Mouse (Mus musculus): ENCODE measurements around the gene Gabbr2. TPM values are rescaled to one million over a fixed set of nuclear protein-coding genes. Genes with fewer than 3 reads are reported as not detected.

The Gabbr2 gene
- polyA plus RNA-seq, 1 experiment from 2014 or later = 0.11 TPM

- no peaks in the 10 kb centered on the region for H3K36me3 ChIP-seq (ENCODE audit: control insufficient read depth, insufficient read depth)
- 66% methylated on average over 7 of the region's 7 CpGs for WGBS (ENCODE audit: insufficient replicate concordance)
- no peaks in the 10 kb centered on the region for H3K9me3 ChIP-seq (replicated peaks; ENCODE audit: control insufficient read depth, low read length)
- no peak overlapping the region for H3K9ac ChIP-seq (ENCODE audit: low read depth, low read length)
- no peak overlapping the region for H3K4me2 ChIP-seq (ENCODE audit: low read depth, low read length)
- no peak overlapping the region for H3K4me3 ChIP-seq (ENCODE audit: low read depth, low read length)
- H3K27ac ChIP-seq (ENCODE audit: low read length) = no peak overlapping the region
- H3K4me1 ChIP-seq (ENCODE audit: control insufficient read depth, low read depth, low read length) = peaks cover 17% of the 10 kb centered on the region
- H3K27me3 ChIP-seq (ENCODE audit: control insufficient read depth, insufficient read depth, low read depth, low read length) = no peaks in the 10 kb centered on the region
- ATAC-seq (ENCODE audit: low read depth) = no peak
These were observed 154.3 kb downstream of the Gabbr2 start for GRCm38 (mm10) chr4:46837362-46837761.

GRCm38 (mm10) chr4:46836065-46836464 is 155.6 kb downstream of the Gabbr2 start:
- no peaks in the 10 kb centered on the region for H3K9me3 ChIP-seq (replicated peaks; ENCODE audit: control insufficient read depth, low read length)
- H3K36me3 ChIP-seq (ENCODE audit: control insufficient read depth, insufficient read depth) = no peaks in the 10 kb centered on the region
- H3K27me3 ChIP-seq (ENCODE audit: control insufficient read depth, insufficient read depth, low read depth, low read length) = no peaks in the 10 kb centered on the region
- H3K27ac ChIP-seq (ENCODE audit: low read length) = 0 out of 2 replicates have a peak overlapping the region, but pooled peaks have one; percentile 60
- H3K9ac ChIP-seq (ENCODE audit: low read depth, low read length) = 0 out of 2 replicates have a peak overlapping the region, but pooled peaks have one; percentile 1
- H3K4me3 ChIP-seq (ENCODE audit: low read depth, low read length) = no peak overlapping the region
- 38% methylated on average over 18 of the region's 18 CpGs for WGBS (ENCODE audit: insufficient replicate concordance)
- H3K4me2 ChIP-seq (ENCODE audit: low read depth, low read length) = no peak overlapping the region
- peaks cover 17% of the 10 kb centered on the region for H3K4me1 ChIP-seq (ENCODE audit: control insufficient read depth, low read depth, low read length)
- ATAC-seq (ENCODE audit: low read depth) = peak; percentile 69

- no peaks in the 10 kb centered on the region for H3K9me3 ChIP-seq (replicated peaks; ENCODE audit: control insufficient read depth, low read length)
- H3K27me3 ChIP-seq (ENCODE audit: control insufficient read depth, insufficient read depth, low read depth, low read length) = no peaks in the 10 kb centered on the region
- H3K9ac ChIP-seq (ENCODE audit: low read depth, low read length) = no peak overlapping the region
- no peaks in the 10 kb centered on the region for H3K36me3 ChIP-seq (ENCODE audit: control insufficient read depth, insufficient read depth)
- peaks cover 17% of the 10 kb centered on the region for H3K4me1 ChIP-seq (ENCODE audit: control insufficient read depth, low read depth, low read length)
- ATAC-seq (ENCODE audit: low read depth) = no peak
- no peak overlapping the region for H3K4me3 ChIP-seq (ENCODE audit: low read depth, low read length)
- no peak overlapping the region for H3K27ac ChIP-seq (ENCODE audit: low read length)
- H3K4me2 ChIP-seq (ENCODE audit: low read depth, low read length) = no peak overlapping the region
- 85% methylated on average over 14 of the region's 14 CpGs for WGBS (ENCODE audit: insufficient replicate concordance)
These were observed 156.6 kb downstream of the Gabbr2 start for GRCm38 (mm10) chr4:46835064-46835463.

- Histone ChIP-seq H3K4me3 (ENCODE audit: low read depth, low read length) (no peak overlapping the region), H3K27me3 (ENCODE audit: control insufficient read depth, insufficient read depth, low read depth, low read length) (no peaks in the 10 kb centered on the region), H3K9ac (ENCODE audit: low read depth, low read length) (no peak overlapping the region), H3K9me3 (replicated peaks; ENCODE audit: control insufficient read depth, low read length) (no peaks in the 10 kb centered on the region), H3K27ac (ENCODE audit: low read length) (no peak overlapping the region), H3K36me3 (ENCODE audit: control insufficient read depth, insufficient read depth) (no peaks in the 10 kb centered on the region), H3K4me2 (ENCODE audit: low read depth, low read length) (no peak overlapping the region), H3K4me1 (ENCODE audit: control insufficient read depth, low read depth, low read length) (peaks cover 17% of the 10 kb centered on the region)
- WGBS (ENCODE audit: insufficient replicate concordance) = 41% methylated on average over 12 of the region's 12 CpGs
- ATAC-seq (ENCODE audit: low read depth) = 0 out of 2 replicates have a peak, but pooled peaks have one; percentile 49
These were observed 158.7 kb downstream of the Gabbr2 start for GRCm38 (mm10) chr4:46832834-46833544.

- peaks cover 5% of the 10 kb centered on the region for H3K4me1 ChIP-seq (ENCODE audit: control insufficient read depth, low read depth, low read length)
- H3K36me3 ChIP-seq (ENCODE audit: control insufficient read depth, insufficient read depth) = no peaks in the 10 kb centered on the region
- H3K9ac ChIP-seq (ENCODE audit: low read depth, low read length) = no peak overlapping the region
- H3K27ac ChIP-seq (ENCODE audit: low read length) = no peak overlapping the region
- ATAC-seq (ENCODE audit: low read depth) = no peak
- WGBS (ENCODE audit: insufficient replicate concordance) = 18% methylated on average over 2 of the region's 2 CpGs
- no peaks in the 10 kb centered on the region for H3K27me3 ChIP-seq (ENCODE audit: control insufficient read depth, insufficient read depth, low read depth, low read length)
- no peaks in the 10 kb centered on the region for H3K9me3 ChIP-seq (replicated peaks; ENCODE audit: control insufficient read depth, low read length)
- H3K4me3 ChIP-seq (ENCODE audit: low read depth, low read length) = no peak overlapping the region
- no peak overlapping the region for H3K4me2 ChIP-seq (ENCODE audit: low read depth, low read length)
These were observed 162.0 kb downstream of the Gabbr2 start for GRCm38 (mm10) chr4:46829656-46830055.

- no peaks in the 10 kb centered on the region for H3K27me3 ChIP-seq (ENCODE audit: control insufficient read depth, insufficient read depth, low read depth, low read length)
- no peak overlapping the region for H3K4me2 ChIP-seq (ENCODE audit: low read depth, low read length)
- H3K9me3 ChIP-seq (replicated peaks; ENCODE audit: control insufficient read depth, low read length) = no peaks in the 10 kb centered on the region
- H3K36me3 ChIP-seq (ENCODE audit: control insufficient read depth, insufficient read depth) = no peaks in the 10 kb centered on the region
- no peak overlapping the region for H3K9ac ChIP-seq (ENCODE audit: low read depth, low read length)
- 68% methylated on average over 5 of the region's 5 CpGs for WGBS (ENCODE audit: insufficient replicate concordance)
- no peak for ATAC-seq (ENCODE audit: low read depth)
- no peak overlapping the region for H3K27ac ChIP-seq (ENCODE audit: low read length)
- H3K4me1 ChIP-seq (ENCODE audit: control insufficient read depth, low read depth, low read length) = peaks cover 5% of the 10 kb centered on the region
- no peak overlapping the region for H3K4me3 ChIP-seq (ENCODE audit: low read depth, low read length)
These were observed 163.5 kb downstream of the Gabbr2 start for GRCm38 (mm10) chr4:46828141-46828571.

GRCm38 (mm10) chr4:46827471-46827870 is 164.2 kb downstream of the Gabbr2 start:
- Histone ChIP-seq H3K4me3 (ENCODE audit: low read depth, low read length) (no peak overlapping the region), H3K9ac (ENCODE audit: low read depth, low read length) (no peak overlapping the region), H3K27ac (ENCODE audit: low read length) (no peak overlapping the region), H3K4me1 (ENCODE audit: control insufficient read depth, low read depth, low read length) (no peaks in the 10 kb centered on the region), H3K36me3 (ENCODE audit: control insufficient read depth, insufficient read depth) (no peaks in the 10 kb centered on the region), H3K4me2 (ENCODE audit: low read depth, low read length) (no peak overlapping the region), H3K9me3 (replicated peaks; ENCODE audit: control insufficient read depth, low read length) (no peaks in the 10 kb centered on the region), H3K27me3 (ENCODE audit: control insufficient read depth, insufficient read depth, low read depth, low read length) (no peaks in the 10 kb centered on the region)
- no peak for ATAC-seq (ENCODE audit: low read depth)
- 65% methylated on average over 9 of the region's 9 CpGs for WGBS (ENCODE audit: insufficient replicate concordance)

- Histone ChIP-seq H3K9ac (ENCODE audit: low read depth, low read length) (no peak overlapping the region), H3K4me3 (ENCODE audit: low read depth, low read length) (no peak overlapping the region), H3K36me3 (ENCODE audit: control insufficient read depth, insufficient read depth) (no peaks in the 10 kb centered on the region), H3K4me2 (ENCODE audit: low read depth, low read length) (no peak overlapping the region), H3K27ac (ENCODE audit: low read length) (no peak overlapping the region), H3K4me1 (ENCODE audit: control insufficient read depth, low read depth, low read length) (no peaks in the 10 kb centered on the region), H3K9me3 (replicated peaks; ENCODE audit: control insufficient read depth, low read length) (no peaks in the 10 kb centered on the region), H3K27me3 (ENCODE audit: control insufficient read depth, insufficient read depth, low read depth, low read length) (no peaks in the 10 kb centered on the region)
- peak; percentile 19; the same call in 1 of the 2 replicates for ATAC-seq (ENCODE audit: low read depth)
- 75% methylated on average over 10 of the region's 10 CpGs for WGBS (ENCODE audit: insufficient replicate concordance)
These were observed 165.7 kb downstream of the Gabbr2 start for GRCm38 (mm10) chr4:46825846-46826529.

- Histone ChIP-seq H3K36me3 (ENCODE audit: control insufficient read depth, insufficient read depth) (no peaks in the 10 kb centered on the region), H3K4me1 (ENCODE audit: control insufficient read depth, low read depth, low read length) (no peaks in the 10 kb centered on the region), H3K4me2 (ENCODE audit: low read depth, low read length) (no peak overlapping the region), H3K27ac (ENCODE audit: low read length) (no peak overlapping the region), H3K9ac (ENCODE audit: low read depth, low read length) (no peak overlapping the region), H3K4me3 (ENCODE audit: low read depth, low read length) (no peak overlapping the region), H3K27me3 (ENCODE audit: control insufficient read depth, insufficient read depth, low read depth, low read length) (no peaks in the 10 kb centered on the region), H3K9me3 (replicated peaks; ENCODE audit: control insufficient read depth, low read length) (no peaks in the 10 kb centered on the region)
- no peak for ATAC-seq (ENCODE audit: low read depth)
- WGBS (ENCODE audit: insufficient replicate concordance) = 77% methylated on average over 14 of the region's 14 CpGs
These were observed 167.9 kb downstream of the Gabbr2 start for GRCm38 (mm10) chr4:46823738-46824137.

Measured in liver, embryonic 16.5 days (tissue).